Mouse (Mus musculus) heart, postnatal 10 days (tissue): Measurements from ENCODE around the gene Med9. TPM values are rescaled to one million over a fixed set of nuclear protein-coding genes. Genes with fewer than 3 reads are reported as not detected.

Source experiments
- DNase-seq, 2 experiments: peaks; one replicate each; pipeline ENCODE4 v3.0.0; 2021
- intact Hi-C: fragments of 180-260 bp; cut with DNase I; formaldehyde crosslinking; loops from one replicate; pipeline ENCODE4 v1.15.1; 2025
- total RNA-seq, 2 experiments: library from RNA; stranded (reverse); gene quantifications; 2 replicates each; pipeline ENCODE4 v1.2.3; 2021

Gene Med9
- 10 to 100 TPM; 24.3 to 24.4 TPM for total RNA-seq

DNA sequence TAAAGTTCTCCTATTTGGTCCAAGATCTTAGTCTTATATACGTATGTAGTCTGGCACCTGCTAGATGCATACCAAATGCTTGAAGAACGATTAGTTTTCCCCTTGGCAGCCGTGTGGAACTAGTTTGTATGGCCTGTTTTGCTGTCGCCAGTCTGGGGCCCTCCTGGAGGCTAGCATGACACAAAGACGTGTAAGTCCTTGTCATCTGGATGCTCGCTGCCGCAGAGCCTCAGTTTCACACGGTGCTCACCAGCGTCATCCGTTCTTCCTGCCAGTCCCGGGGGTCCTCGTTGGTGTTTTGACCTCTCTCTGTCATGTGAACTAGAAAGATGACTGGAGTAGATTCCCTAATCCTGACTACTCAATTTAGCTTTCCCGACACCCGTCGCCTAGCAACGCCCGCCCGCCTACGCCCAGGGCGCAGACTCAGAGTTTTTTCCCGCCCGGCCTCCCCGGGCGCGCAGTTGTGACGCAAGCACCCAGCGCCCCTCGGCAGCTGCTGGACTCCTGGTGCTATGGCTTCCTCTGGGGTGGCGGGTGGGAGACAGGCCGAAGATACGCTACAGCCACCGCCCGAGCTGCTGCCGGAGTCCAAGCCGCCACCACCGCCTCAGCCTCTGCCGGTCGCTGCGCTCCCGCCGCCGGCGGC is at the start of gene Med9:
TSS of gene Med9 (plus strand) at position 455 of the 649 bp plus-strand sequence.
- DNase-seq, result peak; percentile 97 to 98
- intact Hi-C loops, result no loop called here

DNA sequence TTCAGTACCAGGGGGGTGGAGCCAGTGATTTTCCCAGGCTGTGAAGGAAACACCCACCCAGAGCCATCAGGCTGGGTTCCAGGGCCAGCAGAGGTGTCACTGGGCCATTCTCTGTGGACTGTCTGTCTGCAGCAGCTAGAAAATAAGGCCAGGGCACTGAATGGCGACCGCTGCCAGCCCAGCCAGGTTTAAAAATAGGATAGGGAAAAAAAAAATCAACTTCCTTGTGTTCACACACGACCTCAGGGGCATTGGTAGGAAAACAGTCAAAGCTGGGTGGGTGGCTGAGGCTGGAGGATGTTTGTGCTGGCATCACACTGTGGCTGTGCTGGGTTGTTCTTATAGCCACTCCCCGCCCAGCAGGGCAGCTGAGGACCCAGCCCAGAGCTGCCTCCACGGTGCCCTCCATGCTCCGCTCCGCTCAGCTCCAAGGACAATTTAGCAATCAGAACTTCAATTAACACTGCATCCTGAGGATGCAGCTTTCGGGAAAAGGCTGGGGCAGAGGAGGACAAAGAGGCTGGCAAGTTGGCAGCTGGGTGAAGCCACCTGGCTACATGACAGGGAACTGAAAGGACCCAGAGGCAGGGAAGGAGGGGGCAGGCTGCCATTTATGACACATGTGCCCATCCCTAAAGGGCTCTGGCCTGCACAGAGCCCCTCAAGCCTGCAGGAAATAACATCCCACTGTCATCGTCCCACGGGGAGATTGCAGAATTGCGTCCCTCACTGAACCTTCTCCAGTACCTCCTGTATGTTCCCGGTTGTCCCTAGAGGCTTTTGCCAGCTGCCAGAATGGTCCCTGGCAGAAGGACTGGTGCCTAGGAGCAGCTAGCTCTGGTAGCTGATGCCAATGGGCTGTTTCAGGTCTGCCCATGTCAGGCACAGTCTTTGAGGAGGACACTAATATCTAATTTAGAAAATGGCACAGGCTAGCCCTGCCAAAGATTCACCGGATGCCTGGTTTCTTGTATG is 48.0 kb upstream of the Med9 start:
- intact Hi-C loops, result loop anchor here (2.0 to 10.0 kb wide), 3 partner anchors 15 to 1605 kb away; partner anchors contain the start of genes B9d1 and Rasd1
- DNase-seq, result peak; percentile 61 to 64

GRCm38 (mm10) chr11:59900995-59901394 is 47.0 kb upstream of the Med9 start:
- intact Hi-C loops, result loop anchor here (2.0 to 10.0 kb wide), 3 partner anchors 16 to 1604 kb away; partner anchors contain the start of genes B9d1 and Rasd1
- DNase-seq, result no peak

DNA sequence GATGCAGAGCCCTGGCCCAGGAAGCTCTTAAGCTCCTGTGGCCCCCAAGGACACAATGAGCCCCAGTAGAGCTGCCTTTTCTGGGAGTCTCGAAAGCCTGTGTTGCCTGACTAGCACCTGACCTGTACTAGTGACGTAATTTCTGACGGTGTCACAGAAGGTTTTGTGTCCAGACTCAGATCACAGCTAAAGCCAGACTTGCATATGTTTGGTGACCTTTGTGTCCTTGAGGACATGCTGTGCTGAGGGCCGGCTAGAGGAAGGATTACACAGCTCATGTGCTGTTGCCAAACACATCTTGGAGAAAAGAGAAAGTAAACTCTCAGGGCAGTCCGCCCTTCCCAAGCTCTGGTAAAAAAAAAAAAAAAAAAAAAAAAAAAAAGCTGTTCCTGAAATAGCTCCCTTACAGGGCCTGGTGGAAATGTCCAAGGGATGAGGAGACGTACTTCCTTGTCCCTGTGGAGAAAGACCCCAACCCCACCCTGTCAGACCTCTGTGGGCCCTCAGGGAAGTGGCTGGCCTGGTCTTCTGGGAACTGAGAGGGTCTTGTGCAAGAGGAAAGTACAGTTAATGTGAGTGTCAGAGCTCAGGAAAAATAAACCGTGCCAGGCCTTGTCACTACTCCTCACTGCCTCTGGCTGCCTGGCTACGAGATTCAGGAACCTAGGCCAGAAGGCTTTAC is 45.8 kb upstream of the Med9 start:
- intact Hi-C loops, result loop anchor here (5.0 to 10.0 kb wide), 2 partner anchors 60 to 1603 kb away; partner anchors contain the start of genes B9d1 and Rasd1
- DNase-seq, result peak; percentile 66 to 70

DNA sequence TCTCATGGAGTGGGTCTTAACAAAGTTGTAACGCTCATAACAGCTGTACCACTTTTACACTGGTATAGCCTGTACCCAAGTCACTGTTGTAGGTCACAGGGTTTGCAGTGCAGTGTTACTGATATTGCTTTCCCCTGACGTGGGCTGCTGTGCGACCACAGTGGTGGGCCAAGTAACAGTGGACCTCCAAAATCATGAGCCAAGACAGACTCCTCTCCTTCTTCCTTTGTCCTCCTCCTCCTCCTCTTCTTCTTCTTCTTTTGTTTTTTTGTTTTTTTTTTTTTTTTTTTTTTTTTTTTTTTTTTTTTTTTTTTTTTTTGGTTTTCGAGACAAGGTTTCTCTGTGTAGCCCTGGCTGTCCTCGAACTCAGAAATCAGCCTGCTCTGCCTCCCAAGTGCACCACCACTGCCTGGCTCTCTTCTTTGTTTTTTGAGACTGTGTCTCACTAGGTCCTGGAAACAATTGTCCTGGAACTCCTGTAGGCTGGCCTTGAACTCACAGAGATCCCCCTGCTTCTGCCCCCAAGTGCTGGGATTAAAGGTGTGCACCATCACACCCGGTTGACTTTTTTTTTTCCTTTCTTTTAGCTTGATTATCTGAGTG is 41.4 kb upstream of the Med9 start:
- intact Hi-C loops, result loop anchor here (10.0 kb wide), 1 partner anchor 1598 kb away; the partner anchor contains the start of gene B9d1
- no peak for DNase-seq

DNA sequence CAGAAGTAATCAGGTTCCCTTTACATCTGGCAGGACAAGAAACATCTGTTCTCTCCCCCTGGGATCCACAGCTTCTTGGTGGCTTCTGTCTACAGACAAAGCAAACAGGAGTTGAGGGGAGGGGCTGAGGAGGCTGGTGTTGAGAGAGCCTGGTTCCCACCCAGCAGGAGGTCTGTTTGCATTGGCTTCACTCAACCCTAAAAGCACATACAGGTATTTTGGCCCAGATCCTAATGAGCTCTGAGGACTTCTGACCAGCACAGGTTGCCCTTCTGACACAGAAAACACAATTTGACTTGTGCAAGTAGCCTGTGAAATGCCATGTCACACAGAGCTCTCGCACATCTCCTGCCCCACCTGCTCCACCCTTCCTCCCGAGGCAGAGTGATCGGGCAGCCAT is 39.6 kb upstream of the Med9 start:
- no peak for DNase-seq
- intact Hi-C loops, result loop anchor here (10.0 kb wide), 1 partner anchor 1596 kb away; the partner anchor contains the start of gene B9d1

- intact Hi-C loops, result no loop called here
- no peak for DNase-seq
Measured at GRCm38 (mm10) chr11:59910586-59910985, 37.4 kb upstream of the Med9 start.

- intact Hi-C loops, result no loop called here
- no peak for DNase-seq
Measured at GRCm38 (mm10) chr11:59911523-59911922, 36.5 kb upstream of the Med9 start.

GRCm38 (mm10) chr11:59913702-59914101 is 34.3 kb upstream of the Med9 start:
- intact Hi-C loops, result no loop called here

GRCm38 (mm10) chr11:59918014-59918413 is 30.0 kb upstream of the Med9 start:
- intact Hi-C loops, result no loop called here
- DNase-seq, result peak; percentile 55 to 63

More at GRCm38 (mm10) chr11:59913702-59914101, 34.3 kb upstream of the Med9 start:
- DNase-seq, result no peak

DNA sequence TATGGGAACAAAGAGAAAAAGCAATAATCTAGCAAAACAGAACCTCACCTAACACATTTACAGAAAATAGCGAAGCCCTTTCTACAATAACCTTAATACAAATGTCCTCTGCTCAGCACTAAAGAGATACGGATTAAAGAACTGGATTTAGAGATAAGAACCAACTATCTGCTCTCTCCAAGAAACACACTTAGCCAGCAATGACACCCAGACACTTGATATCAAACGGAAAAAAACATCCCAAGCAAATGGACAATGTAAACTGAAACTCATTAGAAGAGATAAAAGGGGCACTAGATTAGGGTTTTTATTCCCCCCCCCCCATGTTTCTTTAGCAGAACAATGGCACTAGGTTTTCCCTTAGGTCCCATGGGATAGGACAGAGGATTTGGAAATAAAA is 28.6 kb upstream of the Med9 start:
- intact Hi-C loops, result no loop called here
- DNase-seq, result no peak

DNA sequence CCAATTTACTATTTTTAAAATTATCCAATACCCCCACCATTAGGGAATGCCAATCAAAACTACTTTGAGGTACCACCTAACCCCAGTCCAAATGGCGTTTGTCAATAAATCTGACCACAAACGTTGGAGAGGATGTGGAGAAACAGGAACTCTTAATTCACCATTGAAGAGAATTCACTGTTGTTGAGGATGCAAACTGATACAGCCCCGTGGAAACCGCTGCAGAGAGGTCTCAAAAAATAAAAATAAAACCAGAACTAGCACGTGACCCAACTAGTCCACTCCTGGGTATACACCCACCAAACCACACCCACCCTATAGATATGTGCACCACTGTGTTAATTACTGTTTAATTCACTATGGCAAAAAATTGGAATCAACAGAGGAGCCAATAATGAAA is 27.7 kb upstream of the Med9 start:
- intact Hi-C loops, result no loop called here
- DNase-seq, result no peak

- peak; percentile 28 for DNase-seq
- intact Hi-C loops, result no loop called here
Measured at GRCm38 (mm10) chr11:59921265-59921664, 26.7 kb upstream of the Med9 start.

DNA sequence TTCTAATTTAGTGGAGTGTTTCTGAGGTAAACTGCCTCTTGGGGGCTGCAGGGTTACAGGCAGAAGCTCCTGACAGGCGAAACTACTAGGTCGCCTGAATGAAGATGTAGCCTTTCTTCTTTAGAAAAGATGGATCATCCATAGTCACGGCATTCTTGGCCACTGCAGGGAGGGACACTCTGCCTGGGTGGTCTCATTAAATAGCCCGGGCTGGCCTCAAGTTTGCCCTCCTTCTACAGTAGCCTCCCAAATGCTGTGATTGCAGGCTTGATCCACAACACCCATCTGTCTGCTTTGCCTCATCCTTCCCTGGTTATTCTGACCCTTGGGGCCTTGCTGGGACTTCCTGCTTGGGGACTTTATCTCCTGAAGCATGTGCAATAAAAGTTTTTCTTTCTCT is 18.0 kb upstream of the Med9 start:
- intact Hi-C loops, result no loop called here
- DNase-seq, result no peak

DNA sequence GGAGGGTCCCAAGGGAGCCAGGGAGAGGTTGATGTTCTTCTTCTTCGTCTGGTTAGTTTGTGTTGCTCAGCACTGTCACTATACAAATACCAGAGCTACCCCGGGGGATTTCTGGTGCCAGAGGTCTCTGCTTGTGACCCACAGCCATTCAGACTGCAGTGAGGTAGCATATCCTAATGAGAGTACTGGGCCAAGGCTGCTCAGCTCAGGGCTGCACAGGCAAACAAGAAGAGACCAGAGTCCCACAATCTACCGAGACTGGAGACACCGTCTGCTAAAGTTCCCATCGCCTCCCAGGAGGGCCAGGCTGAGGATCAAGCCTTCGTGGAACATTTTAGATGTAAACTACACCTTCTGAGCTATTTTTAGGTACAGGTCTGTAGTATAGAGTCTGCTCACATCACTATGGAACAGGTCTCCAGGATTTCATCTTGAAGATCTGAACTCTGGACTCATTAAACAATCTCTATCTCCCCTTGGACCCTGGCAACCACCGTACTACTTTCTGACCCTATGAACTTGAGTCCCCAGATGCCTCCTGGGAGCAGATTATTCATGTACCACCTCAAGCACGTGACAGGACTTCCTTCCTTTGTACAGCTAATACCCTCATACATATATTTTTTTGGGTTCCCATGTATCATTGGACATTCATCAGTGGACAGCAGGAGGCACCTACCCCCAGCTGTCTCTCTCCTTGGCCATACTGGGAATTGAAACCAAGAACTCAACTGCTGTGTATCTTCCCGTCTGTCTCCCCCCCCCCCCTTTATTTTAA is 15.3 kb upstream of the Med9 start:
- intact Hi-C loops, result no loop called here
- DNase-seq, result no peak

DNA sequence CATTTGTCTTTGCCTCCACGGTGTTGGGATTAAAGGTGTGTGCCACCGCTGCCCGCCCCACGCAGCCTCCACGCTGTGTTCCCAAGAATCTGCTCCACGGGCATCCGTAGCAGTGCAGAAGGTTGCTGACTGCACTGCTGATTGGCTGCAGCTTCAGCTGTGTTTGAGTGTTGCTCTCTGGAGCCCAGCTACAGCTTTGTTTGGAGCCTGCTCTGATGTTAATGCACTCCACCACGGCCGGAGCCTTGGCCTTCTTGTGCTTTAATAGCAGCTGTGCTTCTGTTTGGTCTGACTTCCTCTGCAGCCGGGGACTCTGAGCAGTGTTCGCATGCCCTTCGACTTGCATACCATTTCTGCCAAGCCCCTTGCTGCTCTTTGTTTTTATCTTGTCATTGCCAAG is 14.1 kb upstream of the Med9 start:
- no peak for DNase-seq
- intact Hi-C loops, result no loop called here

GRCm38 (mm10) chr11:59937023-59937422 is 11.0 kb upstream of the Med9 start:
- intact Hi-C loops, result no loop called here
- no peak for DNase-seq

DNA sequence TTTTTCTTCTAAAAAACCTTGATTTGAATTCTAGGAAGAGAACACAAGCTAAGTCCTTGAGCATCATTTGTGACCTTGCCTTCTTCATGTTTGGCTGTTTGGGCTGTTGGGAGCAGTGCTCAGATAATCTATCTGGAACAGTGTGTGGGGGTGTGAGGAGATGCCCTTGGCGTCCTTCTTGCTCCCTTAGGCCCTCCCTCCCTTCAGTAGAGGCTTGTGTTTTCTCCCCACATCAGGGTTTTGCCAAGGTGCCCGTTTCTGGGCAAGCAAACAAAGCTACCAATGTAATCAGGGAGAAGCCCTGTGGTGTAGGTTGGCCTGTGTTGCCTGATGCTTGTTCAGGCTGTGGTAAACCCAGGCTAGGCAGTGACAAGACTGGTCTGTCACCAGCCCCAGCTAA is 10.4 kb upstream of the Med9 start:
- intact Hi-C loops, result no loop called here
- DNase-seq, result no peak

- DNase-seq, result no peak
- intact Hi-C loops, result no loop called here
Measured at GRCm38 (mm10) chr11:59939821-59940220, 8.2 kb upstream of the Med9 start.

DNA sequence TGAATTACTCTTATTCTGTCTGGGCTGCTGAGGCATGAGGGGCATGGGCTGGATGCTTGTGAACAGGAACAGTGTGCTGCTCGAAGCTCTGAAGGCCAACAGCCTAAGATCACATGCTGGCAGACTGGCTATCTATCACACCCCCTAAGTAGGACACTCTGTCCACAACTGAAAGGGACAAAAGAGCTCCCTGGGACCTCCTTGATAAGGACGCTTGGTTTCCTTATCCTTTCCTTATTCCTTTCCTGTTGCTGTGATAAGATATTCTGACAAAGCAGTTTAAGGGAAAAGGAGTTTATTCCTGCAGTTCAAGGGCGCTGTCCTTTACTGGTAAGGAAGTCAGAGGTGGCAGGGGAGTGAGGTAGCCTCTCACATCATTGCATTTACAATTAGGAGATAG is 7.4 kb upstream of the Med9 start:
- intact Hi-C loops, result no loop called here
- no peak for DNase-seq
